Mouse (Mus musculus): ENCODE results near the gene Tmem50b. TPM values are rescaled to one million over a fixed set of nuclear protein-coding genes. Genes with fewer than 3 reads are reported as not detected.
A peak's percentile ranks its signal among the peaks of the same experiment; 100 is the strongest.
"Not testable (repeated sequence)": the region's sequence is repeated elsewhere in the genome, so short reads cannot be mapped to it uniquely, and the experiment has no call there.

Tmem50b gene
- 34.8 and 37.8 TPM in 2 replicates for polyA plus RNA-seq (2012; rRNA removed)

DNA sequence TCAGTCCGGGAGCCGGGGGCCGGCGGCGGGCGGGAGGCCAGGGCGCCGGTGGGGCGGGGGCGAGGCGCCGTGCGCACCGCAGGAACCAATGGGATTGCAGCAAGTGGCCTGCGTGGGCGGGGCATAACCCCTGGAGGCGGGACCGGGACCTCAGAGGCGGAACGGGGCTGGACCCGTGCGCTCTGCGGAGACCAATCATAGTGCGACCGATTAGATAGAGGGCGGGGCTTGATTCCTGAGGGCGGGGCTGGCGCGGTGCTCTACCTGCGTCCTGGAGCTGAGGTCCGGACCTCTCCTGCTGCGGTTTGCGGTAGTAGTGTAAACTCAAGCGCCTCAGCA lies at the start of gene Tmem50b:
Gene Tmem50b, minus strand, starts transcription at position 129 of the 339 bp plus-strand sequence.
- H3K4me3 ChIP-seq (ENCODE audit: control insufficient read depth, insufficient read depth, low read length) = peak within 1 kb of the TSS; percentile 68
- peaks cover 33% of the 10 kb centered on the region for H3K4me1 ChIP-seq (replicated peaks; ENCODE audit: control insufficient read depth, insufficient read depth, low read length)
- peak; percentile 99 for DNase-seq
- H3K27ac ChIP-seq (ENCODE audit: control insufficient read depth, insufficient read depth, low read length) = no peak within 1 kb of the TSS
- H3K36me3 ChIP-seq (ENCODE audit: control insufficient read depth, insufficient read depth, low read length) = no peaks in the 10 kb centered on the region
- TF ChIP-seq CTCF (IDR thresholded peaks at IDR 0.05; ENCODE audit: borderline replicate concordance, control insufficient read depth, extremely low read depth, insufficient read depth, low read length, poor library complexity) = peak; percentile 47; the same call in 1 of the 2 replicates
- 0 out of 2 replicates have a peak, but pooled peaks have one; percentile 33 for TF ChIP-seq POLR2A (IDR thresholded peaks at IDR 0.05; ENCODE audit: control insufficient read depth, extremely low read depth, insufficient read depth, low read length, poor library complexity)
- WGBS = under 1% methylated on average over 34 of the region's 34 CpGs
- no peaks in the 10 kb centered on the region for H3K27me3 ChIP-seq (ENCODE audit: control insufficient read depth, insufficient read depth, low read length)

DNA sequence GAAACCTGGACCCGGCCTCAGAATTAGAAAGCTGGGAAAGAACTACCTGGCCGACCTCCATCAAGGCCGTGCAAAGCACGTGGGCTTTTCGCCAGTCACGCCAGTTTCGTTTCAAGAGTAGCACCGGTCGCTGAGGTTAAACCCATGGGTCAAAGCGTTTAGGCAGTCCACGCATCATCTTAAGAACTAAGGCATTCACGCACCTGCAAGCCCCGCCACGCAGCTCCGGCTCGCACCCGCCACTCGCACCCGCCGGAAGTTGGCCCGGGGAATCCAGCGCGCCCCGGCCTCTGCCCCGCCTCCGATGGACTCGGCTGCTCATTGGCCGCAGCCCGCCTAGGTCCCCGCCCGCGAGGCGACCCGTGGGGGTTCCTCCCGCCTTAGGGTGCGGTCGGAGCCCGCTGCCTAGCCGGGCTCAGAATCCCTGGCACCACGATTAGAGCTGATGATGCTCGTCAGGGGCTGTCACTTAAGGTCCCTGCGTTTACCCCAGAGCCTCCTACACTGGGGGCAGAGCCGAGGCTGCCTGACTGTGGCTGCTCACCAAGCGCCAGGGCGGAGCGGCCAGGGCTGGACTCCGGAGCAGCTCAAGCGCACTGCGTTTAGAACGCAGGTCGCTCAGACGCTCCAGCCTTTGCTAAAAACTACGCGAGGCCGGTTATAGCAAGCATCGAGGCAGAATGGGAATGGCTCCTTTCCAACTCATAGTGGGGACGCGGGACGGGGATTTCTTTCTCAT lies 49.2 kb upstream of the Tmem50b start, which contains the start of gene Gart:
Gene Gart, minus strand, starts transcription at position 272 of the 739 bp plus-strand sequence.
- peak; percentile 95 for DNase-seq
- WGBS = under 1% methylated on average over 59 of the region's 59 CpGs
- peak; percentile 99 for TF ChIP-seq POLR2A (IDR thresholded peaks at IDR 0.05; ENCODE audit: control insufficient read depth, extremely low read depth, insufficient read depth, low read length, poor library complexity)
- peak; percentile 61; the same call in 1 of the 2 replicates for TF ChIP-seq CTCF (IDR thresholded peaks at IDR 0.05; ENCODE audit: borderline replicate concordance, control insufficient read depth, extremely low read depth, insufficient read depth, low read length, poor library complexity)
- Histone ChIP-seq H3K4me3 (ENCODE audit: control insufficient read depth, insufficient read depth, low read length) (peak within 1 kb of the TSS; percentile 72), H3K36me3 (ENCODE audit: control insufficient read depth, insufficient read depth, low read length) (peaks cover 9% of the 10 kb centered on the region; the same call in 1 of the 2 replicates), H3K4me1 (replicated peaks; ENCODE audit: control insufficient read depth, insufficient read depth, low read length) (peaks cover 2% of the 10 kb centered on the region; the same call in 1 of the 2 replicates), H3K27me3 (ENCODE audit: control insufficient read depth, insufficient read depth, low read length) (no peaks in the 10 kb centered on the region), H3K27ac (ENCODE audit: control insufficient read depth, insufficient read depth, low read length) (peak within 1 kb of the TSS; percentile 87)

- WGBS = under 1% methylated on average over 11 of the region's 11 CpGs
These were observed 48.5 kb upstream of the Tmem50b start for GRCm38 (mm10) chr16:91645995-91646602.

DNA sequence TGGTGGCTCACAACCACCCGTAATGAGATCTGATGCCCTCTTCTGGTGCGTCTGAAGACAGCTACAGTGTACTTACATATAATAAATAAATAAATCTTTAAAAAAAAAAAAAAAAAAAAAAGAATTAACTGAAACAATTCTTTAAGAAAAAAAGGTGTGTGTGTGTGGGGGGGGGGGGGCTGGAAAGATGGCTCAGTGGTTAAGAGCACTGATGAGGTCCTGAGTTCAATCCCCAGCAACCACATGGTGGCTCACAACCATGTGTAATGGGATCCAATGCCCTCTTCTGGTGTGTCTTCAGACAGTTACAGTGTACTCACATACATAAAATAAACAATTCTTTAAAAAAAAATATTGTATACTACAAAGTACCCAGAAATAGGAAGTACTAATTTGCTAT lies 47.8 kb upstream of the Tmem50b start:
- DNase-seq; H3K4me3 ChIP-seq (ENCODE audit: control insufficient read depth, insufficient read depth, low read length): not testable (repeated sequence)

More at GRCm38 (mm10) chr16:91645995-91646602, 48.5 kb upstream of the Tmem50b start:
- TF ChIP-seq CTCF (IDR thresholded peaks at IDR 0.05; ENCODE audit: borderline replicate concordance, control insufficient read depth, extremely low read depth, insufficient read depth, low read length, poor library complexity) (no peak), POLR2A (IDR thresholded peaks at IDR 0.05; ENCODE audit: control insufficient read depth, extremely low read depth, insufficient read depth, low read length, poor library complexity) (no peak)
- no peaks in the 10 kb centered on the region for H3K27me3 ChIP-seq (ENCODE audit: control insufficient read depth, insufficient read depth, low read length)
- peak; percentile 45 for DNase-seq
- peak overlapping the region; percentile 72 for H3K4me3 ChIP-seq (ENCODE audit: control insufficient read depth, insufficient read depth, low read length)
- peaks cover 2% of the 10 kb centered on the region; the same call in 1 of the 2 replicates for H3K4me1 ChIP-seq (replicated peaks; ENCODE audit: control insufficient read depth, insufficient read depth, low read length)
- H3K27ac ChIP-seq (ENCODE audit: control insufficient read depth, insufficient read depth, low read length) = peak overlapping the region; percentile 46; the same call in 1 of the 2 replicates
- peaks cover 8% of the 10 kb centered on the region for H3K36me3 ChIP-seq (ENCODE audit: control insufficient read depth, insufficient read depth, low read length)

DNA sequence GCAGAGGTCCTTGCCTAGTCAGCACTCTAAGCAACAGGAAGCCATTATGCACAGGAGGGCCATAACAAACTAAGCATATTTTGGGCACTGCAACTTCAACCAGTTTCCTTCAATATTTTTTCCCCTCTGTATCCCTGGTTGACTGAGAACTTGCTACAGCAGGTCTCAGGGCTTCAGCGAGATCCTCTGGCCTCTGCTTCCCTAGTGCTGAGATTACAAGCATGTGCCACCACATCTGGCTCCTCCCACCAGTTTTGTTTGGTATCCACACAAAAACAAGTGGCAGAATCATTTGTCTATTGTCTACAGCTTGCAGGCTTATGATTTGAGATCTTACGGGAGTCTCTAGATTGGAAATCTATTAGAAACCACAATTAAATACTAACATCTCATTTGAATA lies 47.3 kb upstream of the Tmem50b start:
- TF ChIP-seq CTCF (IDR thresholded peaks at IDR 0.05; ENCODE audit: borderline replicate concordance, control insufficient read depth, extremely low read depth, insufficient read depth, low read length, poor library complexity) (no peak), POLR2A (IDR thresholded peaks at IDR 0.05; ENCODE audit: control insufficient read depth, extremely low read depth, insufficient read depth, low read length, poor library complexity) (no peak)
- H3K27me3 ChIP-seq (ENCODE audit: control insufficient read depth, insufficient read depth, low read length) = no peaks in the 10 kb centered on the region
- no peak for DNase-seq
- H3K36me3 ChIP-seq (ENCODE audit: control insufficient read depth, insufficient read depth, low read length) = peaks cover 17% of the 10 kb centered on the region
- no peak overlapping the region for H3K4me3 ChIP-seq (ENCODE audit: control insufficient read depth, insufficient read depth, low read length)
- peaks cover 2% of the 10 kb centered on the region; the same call in 1 of the 2 replicates for H3K4me1 ChIP-seq (replicated peaks; ENCODE audit: control insufficient read depth, insufficient read depth, low read length)
- no peak overlapping the region for H3K27ac ChIP-seq (ENCODE audit: control insufficient read depth, insufficient read depth, low read length)
- 89% methylated on average over 2 of the region's 2 CpGs for WGBS

More for the DNA sequence above, 47.8 kb upstream of the Tmem50b start:
- not testable (repeated sequence) for H3K4me1 ChIP-seq (replicated peaks; ENCODE audit: control insufficient read depth, insufficient read depth, low read length); H3K27ac ChIP-seq (ENCODE audit: control insufficient read depth, insufficient read depth, low read length); H3K27me3 ChIP-seq (ENCODE audit: control insufficient read depth, insufficient read depth, low read length)
- peaks cover 12% of the 10 kb centered on the region for H3K36me3 ChIP-seq (ENCODE audit: control insufficient read depth, insufficient read depth, low read length)
- WGBS = 75% methylated on average over 1 of the region's 2 CpGs

- Histone ChIP-seq H3K36me3 (ENCODE audit: control insufficient read depth, insufficient read depth, low read length) (peaks cover 49% of the 10 kb centered on the region), H3K27ac (ENCODE audit: control insufficient read depth, insufficient read depth, low read length) (no peak overlapping the region)
These were observed 42.6 kb upstream of the Tmem50b start for GRCm38 (mm10) chr16:91640171-91640570.

More at GRCm38 (mm10) chr16:91640171-91640570, 42.6 kb upstream of the Tmem50b start:
- H3K27me3 ChIP-seq (ENCODE audit: control insufficient read depth, insufficient read depth, low read length) = no peaks in the 10 kb centered on the region
- H3K4me3 ChIP-seq (ENCODE audit: control insufficient read depth, insufficient read depth, low read length) = no peak overlapping the region
- TF ChIP-seq CTCF (IDR thresholded peaks at IDR 0.05; ENCODE audit: borderline replicate concordance, control insufficient read depth, extremely low read depth, insufficient read depth, low read length, poor library complexity) (no peak), POLR2A (IDR thresholded peaks at IDR 0.05; ENCODE audit: control insufficient read depth, extremely low read depth, insufficient read depth, low read length, poor library complexity) (no peak)
- no peaks in the 10 kb centered on the region for H3K4me1 ChIP-seq (replicated peaks; ENCODE audit: control insufficient read depth, insufficient read depth, low read length)
- DNase-seq = no peak
- WGBS = 96% methylated on average over 8 of the region's 8 CpGs
